Mouse (Mus musculus) mature B cell (primary cell): ENCODE measurements around the gene Ntrk2.

ENCODE experiments used
- in situ Hi-C: fragments of 300-500 bp; cut with MboI; formaldehyde crosslinking; loops from 2 replicates; pipeline ENCODE4 v1.14.3; 2019

Ntrk2 gene

GRCm38 (mm10) chr13:59110107-59110506 lies 303.7 kb downstream of the Ntrk2 start:
- in situ Hi-C loops = no loop called here

DNA sequence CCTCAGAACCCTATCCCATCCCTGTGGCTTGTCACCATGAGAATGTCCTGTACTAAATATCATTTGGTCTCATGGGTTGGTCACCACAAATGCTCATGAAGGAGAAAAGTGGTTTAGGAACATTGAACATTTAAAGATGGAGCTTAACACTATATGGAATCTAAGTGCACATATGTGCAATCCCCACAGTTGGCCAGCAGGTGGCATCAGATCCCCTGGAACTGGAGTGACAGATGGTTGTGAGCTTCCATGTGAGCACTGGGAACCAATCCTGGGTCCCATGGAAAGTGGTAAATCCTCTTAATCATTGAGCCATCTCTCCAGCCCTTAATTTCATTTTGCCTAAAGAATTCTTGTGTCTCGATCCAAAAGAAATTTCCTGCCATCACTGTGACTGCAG lies 308.3 kb downstream of the Ntrk2 start:
- in situ Hi-C loops = no loop called here

DNA sequence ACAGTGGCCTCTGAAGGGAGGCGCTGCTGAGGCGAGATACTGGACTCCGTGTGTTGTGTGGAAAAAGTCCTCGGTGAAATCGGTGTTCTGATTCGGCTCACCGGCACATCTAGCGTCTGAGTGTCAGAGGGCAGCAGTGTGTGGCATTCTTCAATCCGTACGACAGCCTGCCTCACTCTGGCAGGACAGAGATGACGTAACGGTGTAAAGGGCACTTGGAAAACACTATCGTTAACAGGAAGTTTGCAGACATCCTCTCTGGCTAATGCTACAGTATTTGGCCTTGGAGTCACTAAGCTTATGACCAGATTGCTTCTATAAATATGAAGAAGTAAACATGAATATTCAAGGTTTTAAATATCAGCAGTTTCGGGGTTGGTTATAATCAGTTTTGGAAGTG lies 309.2 kb downstream of the Ntrk2 start:
- in situ Hi-C loops = no loop called here

DNA sequence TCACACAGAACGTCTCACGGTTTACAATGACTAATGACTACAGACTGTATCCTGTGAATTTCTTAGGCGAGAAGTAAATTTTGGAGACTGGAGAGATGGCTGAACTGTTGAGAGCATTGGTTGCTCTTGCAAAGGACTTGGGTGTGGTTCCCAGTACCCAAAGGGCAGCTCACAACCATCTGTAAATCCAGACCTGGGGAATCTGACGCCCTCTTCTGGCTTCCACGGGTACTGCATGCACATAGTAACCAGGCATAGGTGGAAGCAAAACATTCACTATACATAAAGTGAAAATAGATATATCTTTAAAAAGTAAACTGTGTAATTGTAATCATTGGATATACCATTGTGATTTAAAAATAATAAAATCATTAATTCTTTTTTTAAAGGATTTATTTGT lies 310.9 kb downstream of the Ntrk2 start:
- in situ Hi-C loops = no loop called here

DNA sequence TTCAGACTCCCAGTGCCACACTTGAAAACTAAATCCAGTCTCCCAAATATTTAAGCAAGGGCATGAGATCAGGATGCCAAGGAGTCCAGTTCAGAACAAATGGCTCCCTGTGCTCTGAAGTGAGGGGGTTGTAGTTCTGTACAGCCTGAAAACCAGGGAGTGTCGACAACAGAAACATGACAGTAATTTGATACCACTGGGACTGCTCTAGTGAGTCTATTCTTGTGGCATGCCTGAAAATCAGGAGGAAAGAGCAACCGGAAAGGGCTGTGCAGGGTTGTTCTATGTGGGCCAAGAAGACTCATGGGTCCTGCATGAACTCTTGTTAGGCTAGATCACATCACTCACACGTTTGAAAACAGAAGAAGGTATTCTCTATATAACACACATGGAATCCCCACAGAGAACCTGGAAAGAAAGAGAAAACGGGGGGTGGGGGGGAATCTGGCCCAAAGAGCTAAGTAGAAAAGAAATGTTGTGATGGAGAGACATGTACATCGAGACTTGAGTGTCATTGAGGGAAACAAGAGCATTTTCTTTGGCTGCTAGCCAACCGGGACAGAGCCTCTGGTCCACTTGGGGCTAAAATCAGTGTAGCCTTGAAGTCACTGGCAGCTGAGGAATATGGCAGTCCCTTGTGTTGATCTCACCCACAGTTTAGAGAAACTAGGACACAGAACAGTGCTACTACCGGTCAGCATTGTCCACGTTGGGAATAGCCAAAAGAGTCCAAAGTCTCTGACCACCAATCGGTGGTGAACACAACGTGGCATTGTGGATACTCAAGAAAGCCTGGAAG lies 313.4 kb downstream of the Ntrk2 start:
- in situ Hi-C loops = no loop called here

DNA sequence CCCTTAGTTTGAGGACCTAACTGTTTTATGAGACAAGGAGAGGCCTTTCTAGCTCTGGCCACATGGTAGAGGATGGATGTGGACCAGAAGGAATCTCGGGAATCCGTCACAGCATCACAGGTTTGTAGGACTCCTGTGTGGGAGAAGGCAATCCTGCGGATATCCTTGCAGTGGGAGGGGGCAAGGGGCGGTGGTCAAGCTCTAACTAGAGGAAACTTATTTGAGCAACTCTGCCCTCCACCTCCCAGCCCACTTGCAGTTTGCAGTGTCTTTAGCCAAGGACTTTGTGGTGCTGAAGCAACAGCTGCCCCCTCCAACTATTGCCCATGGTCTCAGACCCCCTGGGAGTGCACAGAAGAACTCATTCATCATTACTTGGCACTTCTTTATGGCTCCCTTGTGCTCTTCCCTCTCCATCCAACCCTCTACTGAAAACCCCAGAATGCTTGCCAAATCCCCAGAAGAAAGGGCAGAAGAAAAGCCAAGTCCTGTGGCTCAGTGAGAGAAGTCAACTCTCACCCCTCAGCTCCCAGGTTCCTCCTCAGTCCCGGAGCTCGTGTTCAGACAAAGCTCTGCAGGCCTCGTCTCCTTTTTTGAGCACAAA lies 336.9 kb downstream of the Ntrk2 start:
- in situ Hi-C loops = no loop called here

GRCm38 (mm10) chr13:59144321-59144856 lies 338.0 kb downstream of the Ntrk2 start:
- in situ Hi-C loops = no loop called here

GRCm38 (mm10) chr13:59145677-59146555 lies 339.5 kb downstream of the Ntrk2 start:
- in situ Hi-C loops = no loop called here

- in situ Hi-C loops = no loop called here
Observed at GRCm38 (mm10) chr13:59146616-59147015, 340.2 kb downstream of the Ntrk2 start.

DNA sequence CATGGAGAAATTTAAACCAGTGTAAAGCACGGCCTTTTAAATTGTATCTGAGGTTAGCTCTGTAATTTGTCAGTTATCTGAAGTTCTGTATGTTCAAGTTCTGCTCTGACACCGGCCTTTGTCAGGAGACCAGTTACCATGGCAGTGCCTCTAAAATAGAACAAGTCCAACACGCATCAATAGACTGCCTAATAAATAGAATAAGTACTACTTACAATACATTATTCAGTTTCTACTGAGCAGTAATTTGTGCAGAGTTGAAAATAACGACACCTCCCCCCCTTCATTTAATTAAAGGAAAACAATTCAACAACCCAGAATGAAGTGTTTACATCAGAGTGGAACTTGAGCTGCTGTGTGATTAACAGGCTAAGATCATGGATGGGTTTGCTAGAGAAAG lies 341.6 kb downstream of the Ntrk2 start:
- in situ Hi-C loops = no loop called here

GRCm38 (mm10) chr13:59148793-59149192 lies 342.4 kb downstream of the Ntrk2 start:
- in situ Hi-C loops = no loop called here

- in situ Hi-C loops = no loop called here
Observed at GRCm38 (mm10) chr13:59164015-59164414, 357.6 kb downstream of the Ntrk2 start.

GRCm38 (mm10) chr13:59173840-59174239 lies 367.5 kb downstream of the Ntrk2 start:
- in situ Hi-C loops = no loop called here

- in situ Hi-C loops = no loop called here
Observed at GRCm38 (mm10) chr13:59176021-59176420, 369.7 kb downstream of the Ntrk2 start.

DNA sequence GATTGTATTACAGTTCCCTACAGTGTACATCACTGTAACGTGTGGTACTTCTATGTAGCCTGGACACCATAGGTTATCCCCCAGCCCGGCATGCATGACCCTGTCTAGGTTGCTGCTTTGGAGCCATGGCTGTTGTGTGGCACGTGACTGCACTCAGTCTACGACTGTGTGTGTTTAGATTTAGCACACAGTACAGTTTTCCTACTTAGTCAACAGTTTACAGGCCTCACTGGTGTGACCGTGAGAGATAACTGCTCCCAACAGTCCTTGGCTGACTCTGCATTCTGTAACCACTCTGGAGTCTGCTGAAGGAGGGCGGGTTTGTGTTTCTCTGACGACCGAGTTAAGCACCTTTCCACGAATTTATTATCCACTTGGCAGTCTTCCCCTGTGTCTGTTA lies 370.1 kb downstream of the Ntrk2 start:
- in situ Hi-C loops = no loop called here

DNA sequence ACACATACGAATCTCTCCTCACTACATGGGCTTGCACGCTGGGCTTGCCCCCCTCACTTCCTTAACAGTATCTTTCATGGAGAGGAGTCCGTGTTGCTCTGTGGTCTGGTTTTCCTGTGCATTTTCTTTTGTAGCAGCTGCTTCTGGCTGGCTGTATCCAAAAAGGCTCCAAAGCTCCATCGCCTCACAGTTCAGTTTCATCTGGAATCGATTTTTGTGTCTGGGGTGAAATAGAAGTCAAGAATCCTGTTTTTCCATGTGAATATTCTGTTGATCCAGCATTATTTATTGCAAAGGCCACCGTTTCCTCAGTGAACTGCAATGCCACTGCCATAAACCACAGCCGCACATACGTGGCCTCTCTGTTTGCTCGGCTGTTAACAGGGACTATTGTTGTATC lies 370.6 kb downstream of the Ntrk2 start:
- in situ Hi-C loops = no loop called here

GRCm38 (mm10) chr13:59179986-59180385 lies 373.6 kb downstream of the Ntrk2 start:
- in situ Hi-C loops = no loop called here

GRCm38 (mm10) chr13:59180781-59181180 lies 374.4 kb downstream of the Ntrk2 start:
- in situ Hi-C loops = no loop called here

- in situ Hi-C loops = no loop called here
Observed at GRCm38 (mm10) chr13:59181188-59181947, 375.0 kb downstream of the Ntrk2 start.

DNA sequence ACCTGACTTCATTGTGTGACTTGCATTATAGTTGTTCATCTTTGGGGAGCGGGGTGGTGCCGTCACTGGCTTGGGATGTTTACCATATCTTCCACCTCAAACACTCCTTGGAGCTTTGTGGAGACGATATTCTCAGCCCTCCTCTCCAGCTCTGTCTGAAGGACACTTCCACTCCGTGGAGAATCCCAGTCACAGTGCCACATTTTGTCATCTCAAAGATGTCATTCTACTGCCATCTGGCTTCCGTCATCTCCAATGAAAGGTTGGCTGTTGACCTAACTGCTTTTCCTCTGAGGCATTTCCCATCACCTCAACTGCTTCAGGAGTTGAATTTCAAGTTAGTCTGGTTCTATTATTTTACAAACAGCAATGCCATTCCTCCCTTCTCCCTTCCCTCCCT lies 376.3 kb downstream of the Ntrk2 start:
- in situ Hi-C loops = no loop called here
